Mouse (Mus musculus): Measurements from ENCODE around the gene Kif11. TPM values are rescaled to one million over a fixed set of nuclear protein-coding genes. Genes with fewer than 3 reads are reported as not detected.

The Kif11 gene
- polyA plus RNA-seq, 2 experiments, result 35.8 to 53.2 TPM

DNA sequence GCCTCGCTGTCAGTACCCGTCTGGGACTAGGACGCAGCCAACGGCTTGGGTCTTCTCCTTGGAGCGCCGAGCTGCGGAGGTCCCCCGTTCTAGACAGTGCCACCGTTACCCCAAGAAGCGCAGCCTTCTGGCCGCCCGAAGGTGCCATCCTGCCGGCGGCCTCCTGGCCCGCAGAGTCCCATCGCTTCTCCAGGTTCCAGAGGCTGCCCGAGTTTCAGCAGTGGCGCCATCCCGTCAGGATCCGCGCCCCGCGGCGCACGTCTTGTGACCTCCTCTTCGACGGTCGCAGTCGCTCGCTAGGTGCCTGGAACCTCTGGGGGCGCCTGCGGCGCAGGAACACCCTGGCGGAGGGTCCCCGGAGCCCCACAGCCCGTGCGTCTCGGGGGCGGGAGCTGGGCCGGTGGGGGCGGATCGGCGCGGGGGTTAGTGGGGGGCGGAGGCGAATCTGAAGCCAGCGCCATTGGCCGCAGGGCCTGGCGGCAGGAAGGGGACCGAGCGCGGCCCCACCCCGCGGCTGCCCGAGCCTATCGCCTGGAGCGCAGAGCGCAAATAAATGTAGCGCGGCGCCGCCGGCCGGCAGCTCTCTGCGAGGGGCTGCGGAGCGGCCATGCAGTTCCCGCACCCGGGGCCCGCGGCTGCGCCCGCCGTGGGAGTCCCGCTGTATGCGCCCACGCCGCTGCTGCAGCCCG lies 58.2 kb downstream of the Kif11 start, which contains the start of gene Hhex:
Gene Hhex, plus strand, starts transcription at position 548 of the 689 bp plus-strand sequence.
- TF ChIP-seq CTCF (IDR thresholded peaks at IDR 0.05; ENCODE audit: low read depth) (no peak), EP300 (IDR thresholded peaks at IDR 0.05; ENCODE audit: low read depth) (no peak)
- H3K4me1 ChIP-seq (replicated peaks; ENCODE audit: control insufficient read depth in 2 of 2, insufficient read depth in 2 of 2, low read length in 1 of 2), result 0 out of 4 replicates have a peak, but pooled peaks cover 0 to 1% of the 10 kb centered on the region in 2 experiments
- ATAC-seq (ENCODE audit: insufficient read depth) (peak; percentile 77), DNase-seq (ENCODE audit: low read depth in 3 of 3, low spot score in 3 of 3) (peak; percentile 35 to 49 (median 42))
- H3K4me3 ChIP-seq (ENCODE audit: insufficient read depth in 1 of 2, low read depth in 2 of 2, low read length in 2 of 2), result peak within 1 kb of the TSS; percentile 67 to 73
- peak within 1 kb of the TSS; percentile 71 for H3K4me2 ChIP-seq (ENCODE audit: low read depth)
- peaks cover 54% of the 10 kb centered on the region for H3K27me3 ChIP-seq (ENCODE audit: control insufficient read depth, insufficient read depth, low read length)
- peak within 1 kb of the TSS; percentile 1 for H3K27ac ChIP-seq
- under 1% methylated on average over 69 of the region's 79 CpGs for WGBS (ENCODE audit: insufficient replicate concordance)
- no peaks in the 10 kb centered on the region for H3K36me3 ChIP-seq (replicated peaks; ENCODE audit: control insufficient read depth, insufficient read depth, low read depth)
- H3K9ac ChIP-seq (replicated peaks), result peak within 1 kb of the TSS; percentile 63
- H3K9me3 ChIP-seq (ENCODE audit: control insufficient read depth, low read length), result no peaks in the 10 kb centered on the region

GRCm38 (mm10) chr19:37435041-37435852 lies 59.0 kb downstream of the Kif11 start:
- under 1% methylated on average over 77 of the region's 77 CpGs for WGBS (ENCODE audit: insufficient replicate concordance)
- Histone ChIP-seq H3K36me3 (replicated peaks; ENCODE audit: control insufficient read depth, insufficient read depth, low read depth) (no peaks in the 10 kb centered on the region), H3K4me3 (ENCODE audit: insufficient read depth in 1 of 2, low read depth in 2 of 2, low read length in 2 of 2) (peak overlapping the region; percentile 67 to 73), H3K27me3 (ENCODE audit: control insufficient read depth, insufficient read depth, low read length) (peaks cover 51% of the 10 kb centered on the region), H3K27ac (peak overlapping the region; percentile 1), H3K4me2 (ENCODE audit: low read depth) (peak overlapping the region; percentile 71), H3K4me1 (replicated peaks; ENCODE audit: control insufficient read depth in 2 of 2, insufficient read depth in 2 of 2, low read length in 1 of 2) (peaks cover 0 to 3% of the 10 kb centered on the region in 2 experiments; a peak in 1 of 4 replicates), H3K9ac (replicated peaks) (peak overlapping the region; percentile 63), H3K9me3 (ENCODE audit: control insufficient read depth, low read length) (no peaks in the 10 kb centered on the region)
- ATAC-seq (ENCODE audit: insufficient read depth) (peak; percentile 68), DNase-seq (ENCODE audit: low read depth in 3 of 3, low spot score in 3 of 3) (peak in 2 of 3 experiments; percentile 46 to 54)
- TF ChIP-seq CTCF (IDR thresholded peaks at IDR 0.05; ENCODE audit: low read depth) (no peak), EP300 (IDR thresholded peaks at IDR 0.05; ENCODE audit: low read depth) (peak; percentile 83)

GRCm38 (mm10) chr19:37435853-37436174 lies 59.6 kb downstream of the Kif11 start:
- peak in 1 of 3 experiments; percentile 46 for DNase-seq (ENCODE audit: low read depth in 3 of 3, low spot score in 3 of 3)
- ATAC-seq (ENCODE audit: insufficient read depth), result no peak
- H3K9ac ChIP-seq (replicated peaks), result no peak overlapping the region
- no peak overlapping the region for H3K27ac ChIP-seq
- H3K27me3 ChIP-seq (ENCODE audit: control insufficient read depth, insufficient read depth, low read length), result peaks cover 51% of the 10 kb centered on the region
- WGBS (ENCODE audit: insufficient replicate concordance), result under 1% methylated on average over 10 of the region's 10 CpGs
- H3K4me2 ChIP-seq (ENCODE audit: low read depth), result peak overlapping the region; percentile 71
- H3K9me3 ChIP-seq (ENCODE audit: control insufficient read depth, low read length), result no peaks in the 10 kb centered on the region
- H3K4me3 ChIP-seq (ENCODE audit: insufficient read depth in 1 of 2, low read depth in 2 of 2, low read length in 2 of 2), result peak overlapping the region; percentile 67 to 73
- H3K4me1 ChIP-seq (replicated peaks; ENCODE audit: control insufficient read depth in 2 of 2, insufficient read depth in 2 of 2, low read length in 1 of 2), result peaks cover 0 to 4% of the 10 kb centered on the region in 2 experiments; a peak in 1 of 4 replicates
- no peaks in the 10 kb centered on the region for H3K36me3 ChIP-seq (replicated peaks; ENCODE audit: control insufficient read depth, insufficient read depth, low read depth)
- TF ChIP-seq EP300 (IDR thresholded peaks at IDR 0.05; ENCODE audit: low read depth), result no peak
- no peak for TF ChIP-seq CTCF (IDR thresholded peaks at IDR 0.05; ENCODE audit: low read depth)

DNA sequence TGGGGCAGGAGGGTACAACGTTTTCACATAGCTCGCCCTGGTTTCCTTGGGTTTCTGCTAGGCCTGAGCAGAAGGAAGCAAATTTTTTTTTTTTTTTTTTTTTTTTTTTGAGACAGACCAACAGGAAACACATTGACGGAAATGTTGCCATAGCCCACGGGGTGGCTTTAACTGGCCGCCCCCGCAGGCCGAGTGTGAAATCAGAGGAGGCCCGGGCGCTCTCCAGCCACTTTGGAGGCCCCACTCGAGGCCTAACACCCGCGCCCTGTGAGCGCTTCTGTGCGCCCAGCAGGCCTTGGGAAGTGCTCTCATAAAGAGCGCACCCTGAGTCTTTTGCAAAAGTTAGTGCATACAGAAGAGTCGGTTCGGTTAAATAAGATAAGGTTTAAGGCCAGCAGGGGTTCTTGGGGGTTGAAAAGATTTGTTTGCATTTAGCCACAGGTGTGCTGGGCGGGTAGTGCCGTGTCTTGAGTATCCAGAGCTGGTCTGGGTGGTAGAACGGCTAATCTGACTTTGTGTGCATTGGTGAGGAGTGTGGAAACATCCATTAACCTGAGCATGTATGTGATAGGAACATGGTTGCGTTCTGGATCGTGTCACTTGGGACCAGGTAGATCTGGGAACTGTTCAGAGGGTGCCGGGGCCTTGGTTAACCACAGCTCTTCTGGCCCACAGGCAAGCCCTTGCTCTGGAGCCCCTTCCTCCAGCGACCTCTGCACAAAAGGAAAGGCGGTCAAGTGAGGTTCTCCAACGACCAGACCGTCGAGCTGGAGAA lies 60.5 kb downstream of the Kif11 start:
- TF ChIP-seq CTCF (IDR thresholded peaks at IDR 0.05; ENCODE audit: low read depth), result no peak
- TF ChIP-seq EP300 (IDR thresholded peaks at IDR 0.05; ENCODE audit: low read depth), result no peak
- WGBS (ENCODE audit: insufficient replicate concordance), result 10% methylated on average over 28 of the region's 28 CpGs
- peaks cover 51% of the 10 kb centered on the region for H3K27me3 ChIP-seq (ENCODE audit: control insufficient read depth, insufficient read depth, low read length)
- H3K4me2 ChIP-seq (ENCODE audit: low read depth), result peak overlapping the region; percentile 71
- ATAC-seq (ENCODE audit: insufficient read depth) (no peak), DNase-seq (ENCODE audit: low read depth in 3 of 3, low spot score in 3 of 3) (no peak)
- no peaks in the 10 kb centered on the region for H3K36me3 ChIP-seq (replicated peaks; ENCODE audit: control insufficient read depth, insufficient read depth, low read depth)
- no peak overlapping the region for H3K27ac ChIP-seq
- no peak overlapping the region; the same call in 1 of the 2 replicates for H3K9ac ChIP-seq (replicated peaks)
- H3K9me3 ChIP-seq (ENCODE audit: control insufficient read depth, low read length), result no peaks in the 10 kb centered on the region
- peaks cover 0 to 9% of the 10 kb centered on the region in 2 experiments; a peak in 2 of 4 replicates for H3K4me1 ChIP-seq (replicated peaks; ENCODE audit: control insufficient read depth in 2 of 2, insufficient read depth in 2 of 2, low read length in 1 of 2)
- peak overlapping the region; percentile 67 to 73 for H3K4me3 ChIP-seq (ENCODE audit: insufficient read depth in 1 of 2, low read depth in 2 of 2, low read length in 2 of 2)
